Mouse (Mus musculus) spleen, adult 18-20 months (tissue): ENCODE data around the gene Jak3.
A peak's percentile ranks its signal among the peaks of the same experiment; 100 is the strongest.

ENCODE experiments used
- DNase-seq, 2 experiments: peaks; one replicate each; pipeline ENCODE4 v3.0.0; 2022; ENCODE audit warnings: mixed read lengths in 2 of 2

The Jak3 gene

DNA sequence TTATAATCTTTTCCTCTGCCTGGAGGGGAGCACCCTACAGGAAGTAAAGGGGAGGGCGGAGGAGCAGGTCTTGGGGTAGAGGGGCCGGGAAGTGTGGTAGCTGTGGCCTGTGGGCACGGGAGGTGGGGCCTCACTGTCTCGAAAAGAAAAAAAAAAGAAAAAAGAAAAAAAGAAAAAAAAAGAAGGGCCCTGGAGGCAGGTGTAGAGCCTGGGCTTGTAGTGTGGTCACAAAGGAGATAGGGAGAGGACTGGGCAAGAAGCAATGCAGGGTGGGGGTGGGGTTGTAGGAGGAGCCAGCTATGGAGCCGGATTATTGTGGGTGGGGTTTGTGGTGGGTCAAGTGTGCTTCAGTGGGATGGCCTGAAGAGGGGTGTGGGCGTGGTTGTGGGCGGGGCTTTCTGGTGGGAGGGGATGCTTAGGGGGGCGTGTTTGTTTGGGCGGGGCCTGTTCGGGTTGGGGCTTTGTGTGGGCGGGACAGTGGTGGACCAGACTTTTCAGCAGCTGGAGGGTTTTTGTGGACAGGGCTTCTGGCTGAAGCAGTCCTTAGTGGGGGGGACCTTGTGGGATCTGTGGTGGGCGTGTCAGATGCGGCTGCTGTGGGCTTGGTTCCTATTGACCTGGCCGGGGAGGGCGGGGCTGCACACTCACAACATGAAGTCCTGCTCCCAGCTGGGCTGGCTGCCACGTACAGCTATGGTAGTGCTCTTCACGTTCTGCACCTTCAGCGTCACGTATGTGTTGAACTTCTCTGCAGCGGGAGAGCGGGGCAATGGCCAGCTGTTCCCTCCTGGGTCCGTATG is 10.6 kb upstream of the Jak3 start:
- DNase-seq: peak; percentile 40 to 52

DNA sequence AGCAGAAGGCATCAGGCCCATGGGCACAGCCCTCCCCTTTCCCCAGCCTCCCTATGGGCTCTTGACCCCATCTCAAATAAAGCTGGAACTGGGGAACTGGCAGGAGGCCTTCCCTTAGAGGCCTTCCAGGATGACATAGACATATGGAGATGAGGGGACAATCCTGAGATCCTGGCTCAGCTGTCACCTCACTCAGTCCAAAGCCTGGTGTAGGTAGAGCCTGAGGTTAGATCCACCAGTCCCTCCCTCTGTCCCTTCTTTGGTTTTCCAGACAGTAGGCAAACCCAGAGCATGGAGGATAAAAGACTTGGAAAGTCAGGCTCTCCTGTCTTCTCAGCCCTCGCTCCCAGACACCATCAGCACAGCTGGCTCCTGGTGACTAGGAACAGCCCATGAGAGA is 9.2 kb upstream of the Jak3 start:
- DNase-seq: no peak

DNA sequence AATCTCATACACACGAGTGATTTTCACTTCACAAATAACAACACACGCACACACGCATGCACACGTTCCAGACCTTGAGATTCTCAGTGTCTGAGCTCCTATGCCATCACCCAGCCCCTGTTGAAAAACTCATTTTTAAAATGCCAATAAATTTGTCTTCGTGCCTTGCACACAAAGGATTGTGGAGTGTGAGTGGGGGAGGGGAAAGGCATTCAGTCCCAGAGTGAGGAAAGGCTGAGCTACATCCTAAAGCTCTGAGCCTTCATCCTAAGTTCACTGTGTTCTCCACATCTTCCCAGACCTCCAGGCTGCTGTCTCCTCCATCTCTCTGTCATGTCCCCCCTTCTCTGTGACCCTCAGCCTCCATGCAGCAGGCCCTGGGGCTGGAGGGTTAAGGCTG is 8.8 kb upstream of the Jak3 start:
- no peak for DNase-seq

DNA sequence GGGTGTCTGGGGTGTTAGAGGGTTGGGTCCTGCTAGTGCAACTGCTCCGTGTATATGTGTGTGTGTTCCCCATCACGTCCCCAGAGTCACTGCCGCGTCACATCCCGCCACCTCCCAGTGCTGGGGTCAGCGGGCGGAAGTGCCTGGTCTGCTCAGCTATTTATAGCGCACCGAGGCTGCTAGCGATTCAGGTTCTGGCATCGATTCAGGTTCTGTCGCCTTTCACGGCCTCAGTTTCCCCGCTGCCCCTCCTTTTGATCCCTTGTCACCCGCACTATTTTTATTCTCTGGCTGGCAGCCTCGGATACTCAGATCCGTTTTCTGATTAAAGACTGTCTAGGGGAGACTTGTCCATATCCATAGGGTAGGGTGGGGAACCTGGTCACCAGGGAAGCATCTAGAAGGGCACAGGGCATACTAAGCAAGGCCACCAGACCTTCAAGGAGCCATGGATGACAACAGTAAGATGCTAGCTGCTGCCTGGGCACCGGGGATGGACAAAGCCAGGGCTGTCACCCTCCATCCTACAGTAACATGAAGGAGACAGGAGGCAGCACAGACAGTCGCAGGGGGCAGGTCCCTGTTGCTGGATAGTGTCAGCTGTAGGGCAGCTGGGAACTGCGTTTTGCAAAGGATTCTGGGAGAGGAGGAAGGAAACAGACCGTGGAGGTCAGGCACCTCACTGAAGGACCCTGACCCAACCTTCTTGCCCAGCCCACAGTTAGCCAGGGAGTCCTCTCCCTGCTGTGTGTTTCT is 7.7 kb upstream of the Jak3 start:
- DNase-seq: peak; percentile 27 to 43

DNA sequence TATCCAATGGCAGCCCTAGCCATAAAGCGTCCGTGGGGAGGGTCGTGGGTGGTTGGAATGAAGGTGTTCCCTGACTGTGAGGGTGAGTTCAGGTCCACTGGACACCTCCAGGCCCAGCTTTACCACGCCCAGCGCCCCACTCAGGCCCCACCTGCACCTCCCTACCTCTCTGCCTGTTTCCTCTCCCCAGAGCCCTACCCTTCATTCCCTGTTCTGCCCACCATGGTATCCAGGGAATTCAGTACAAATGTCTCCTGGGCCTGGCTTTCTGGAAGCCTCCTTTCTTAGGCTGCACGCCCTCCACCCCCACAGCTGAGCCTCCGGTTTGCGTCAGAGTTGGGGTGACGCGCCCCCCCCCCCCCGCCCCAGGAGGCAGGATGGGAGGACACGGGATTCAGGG is 5.9 kb upstream of the Jak3 start:
- DNase-seq: no peak

DNA sequence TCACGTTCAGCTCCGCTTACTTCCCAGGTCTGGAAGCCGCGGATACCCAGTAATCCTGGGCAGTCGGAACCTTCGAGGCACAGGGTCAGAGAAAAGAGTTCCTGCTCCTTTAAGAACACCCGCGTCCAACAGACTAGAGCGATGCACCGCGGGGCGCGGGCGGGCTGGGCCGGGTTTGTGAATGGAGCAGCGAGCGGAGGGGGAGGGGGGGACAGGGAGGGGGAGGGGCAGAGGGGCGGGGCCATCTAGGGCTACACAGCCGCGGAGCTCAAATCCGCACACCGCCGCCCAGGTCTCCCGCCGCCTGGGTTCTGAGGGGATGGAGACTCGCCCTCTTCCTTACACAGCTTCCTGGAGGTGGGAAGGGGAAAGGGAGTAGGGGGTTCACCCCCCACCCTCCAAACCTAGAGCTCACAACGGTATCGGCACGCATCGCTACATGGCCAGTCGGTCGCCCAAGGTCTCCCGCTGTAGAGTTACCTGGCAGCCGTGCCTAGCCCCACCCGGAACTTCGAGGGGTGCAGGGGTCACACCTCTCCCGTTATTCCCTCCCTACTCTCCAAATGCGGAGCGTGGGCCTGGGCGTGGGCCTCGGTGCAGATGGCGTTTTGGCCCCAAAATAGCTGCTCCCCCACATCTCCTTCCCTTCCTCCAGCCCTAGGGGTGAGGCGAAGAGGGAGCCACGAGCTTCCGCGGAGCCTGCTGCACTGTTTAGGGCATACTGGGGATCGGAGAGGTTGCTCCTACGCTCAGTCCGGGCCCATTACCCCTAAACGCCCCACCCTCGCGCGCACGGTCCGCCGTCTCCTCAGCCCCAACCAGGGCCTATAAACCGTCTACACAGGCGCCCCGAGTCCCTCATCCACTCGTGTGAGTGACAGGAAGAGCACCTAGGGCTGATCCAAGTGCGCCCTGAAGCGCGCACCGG is 5.2 kb upstream of the Jak3 start:
- no peak for DNase-seq

DNA sequence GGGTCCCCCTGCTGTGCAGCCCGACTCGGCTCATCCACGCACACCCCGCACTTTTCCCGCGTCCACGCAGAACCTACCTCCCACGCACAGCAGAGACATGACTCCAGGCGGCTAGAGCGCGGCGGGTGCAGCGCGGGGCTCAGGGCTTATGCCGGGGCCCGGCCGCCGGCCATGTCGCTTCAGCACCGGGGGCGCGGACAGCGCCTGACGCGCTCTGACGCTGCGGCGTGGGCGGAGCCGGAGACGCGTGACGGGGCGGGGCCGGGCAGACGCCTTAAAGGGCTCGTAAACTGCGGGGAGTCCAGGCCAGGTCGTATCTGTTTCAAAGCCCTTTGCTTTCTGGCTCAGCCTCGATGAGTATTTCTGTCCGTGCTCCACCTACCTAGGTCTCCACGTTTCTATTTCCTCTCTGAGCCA is 4.5 kb upstream of the Jak3 start, which contains the start of gene Unc13a:
Gene Unc13a, minus strand, starts transcription at position 209 of the 417 bp plus-strand sequence.
- DNase-seq: peak; percentile 77 to 94

DNA sequence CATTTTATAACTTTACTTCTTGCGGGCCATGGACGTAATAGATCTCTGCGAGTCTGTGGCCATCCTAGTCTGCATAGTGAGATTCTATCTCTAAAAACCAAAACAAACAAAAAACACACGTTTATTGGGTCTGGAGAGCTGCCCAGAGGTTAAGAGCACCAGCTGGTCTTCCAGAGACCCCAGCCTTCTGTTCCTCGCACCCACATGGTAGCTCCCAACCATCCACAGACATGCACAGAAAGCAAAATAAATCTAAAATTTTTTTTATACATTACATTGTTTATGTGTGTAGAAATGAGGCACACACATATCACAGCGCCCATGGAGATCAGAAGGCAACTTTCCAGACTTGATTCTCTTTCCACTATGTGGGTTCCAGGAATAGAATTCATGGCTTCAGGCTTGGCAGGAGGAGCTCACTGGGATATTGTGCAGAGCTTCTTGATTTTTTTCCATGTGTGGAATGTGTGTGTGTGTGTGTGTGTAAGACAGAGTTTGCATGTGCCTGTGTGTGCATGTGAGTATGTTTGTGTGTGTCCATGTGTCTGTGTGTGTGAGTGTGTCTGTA is 3.8 kb upstream of the Jak3 start:
- no peak for DNase-seq

DNA sequence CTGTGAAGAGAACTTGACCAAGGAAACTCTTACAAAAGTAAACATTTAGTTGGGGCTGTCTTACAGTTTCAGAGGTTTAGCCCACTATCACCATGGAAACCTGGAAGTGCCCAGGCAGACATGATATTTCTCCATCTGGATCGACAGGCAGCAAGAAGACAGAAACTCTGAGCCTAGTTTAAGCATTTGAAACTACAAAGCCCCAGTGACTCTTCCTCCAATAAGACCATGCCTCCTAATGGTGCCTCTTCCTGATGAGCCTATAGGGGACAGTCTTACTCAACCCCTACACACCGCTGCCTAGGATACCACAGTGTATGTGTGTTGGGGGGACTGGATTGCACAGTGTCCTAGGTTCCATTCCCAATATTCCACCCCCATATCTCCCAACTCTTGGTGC is 2.0 kb upstream of the Jak3 start:
- DNase-seq: no peak

DNA sequence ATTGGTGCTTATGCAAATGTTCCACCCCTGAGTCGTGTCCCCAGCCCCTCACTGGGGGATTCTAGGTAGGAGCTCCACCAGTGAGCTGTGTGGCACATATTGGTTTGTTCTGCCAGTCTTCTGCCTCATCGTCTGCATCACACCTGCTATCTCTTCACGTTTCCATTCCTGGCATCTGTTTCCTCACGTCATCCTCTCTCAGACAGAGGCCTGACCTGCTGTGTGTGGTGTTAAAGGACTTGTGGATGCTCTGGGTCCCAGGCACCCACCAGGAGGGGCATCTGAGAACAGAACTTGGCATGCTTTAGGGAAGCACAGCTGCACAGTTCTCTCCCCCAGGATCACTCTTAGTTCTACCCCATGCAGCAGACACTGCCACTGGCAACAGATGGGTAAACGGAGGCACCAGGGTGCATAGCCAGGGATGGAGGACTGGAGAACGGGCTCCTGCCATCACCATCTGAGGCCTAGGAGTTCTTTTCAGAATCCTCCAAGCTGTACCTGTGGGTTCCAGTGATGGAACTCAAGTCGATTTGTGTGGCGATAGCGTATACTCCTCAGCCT is 558 bp upstream of the Jak3 start:
- no peak for DNase-seq

DNA sequence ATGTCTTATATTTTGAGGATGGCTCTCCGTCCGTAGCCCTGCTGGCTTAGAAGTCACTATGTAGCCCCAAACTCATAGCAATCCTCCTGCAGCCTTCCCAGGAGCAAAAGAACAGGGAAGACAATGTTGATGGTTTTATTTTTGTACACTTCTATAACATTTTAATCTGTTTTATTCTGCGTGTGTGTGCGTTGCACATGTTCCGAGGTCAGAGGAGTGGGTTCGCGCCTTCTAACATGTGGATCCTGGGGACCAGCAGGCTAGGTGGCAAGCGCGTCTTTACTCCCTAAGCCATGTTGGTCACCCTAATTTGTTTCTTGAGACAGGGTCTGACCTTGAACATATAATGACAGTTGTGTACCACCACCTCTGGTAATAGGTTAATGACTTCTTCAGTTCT is 707 bp downstream of the Jak3 start:
- peak in 1 of 2 experiments; percentile 24 for DNase-seq

DNA sequence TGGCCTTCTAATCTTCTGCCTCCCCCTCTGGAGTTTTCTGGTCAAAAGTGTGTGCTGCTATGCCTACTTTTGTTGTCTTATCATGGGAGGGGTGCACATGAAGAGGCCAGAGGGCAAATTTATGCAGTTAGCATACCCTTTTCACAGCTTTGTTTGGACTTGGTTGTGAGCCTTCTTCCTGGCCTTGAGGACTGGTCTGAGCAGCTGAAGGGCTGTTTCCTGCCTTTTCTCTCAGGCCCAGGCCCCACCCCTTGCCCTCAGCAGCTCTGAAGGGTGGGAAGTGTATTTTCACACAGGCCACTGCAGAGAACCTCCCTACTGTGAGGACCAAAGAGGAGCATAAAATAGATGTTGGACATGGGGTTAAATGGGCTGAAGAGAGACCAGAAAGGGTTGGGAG is 1.5 kb downstream of the Jak3 start:
- DNase-seq: peak; percentile 49 to 65

DNA sequence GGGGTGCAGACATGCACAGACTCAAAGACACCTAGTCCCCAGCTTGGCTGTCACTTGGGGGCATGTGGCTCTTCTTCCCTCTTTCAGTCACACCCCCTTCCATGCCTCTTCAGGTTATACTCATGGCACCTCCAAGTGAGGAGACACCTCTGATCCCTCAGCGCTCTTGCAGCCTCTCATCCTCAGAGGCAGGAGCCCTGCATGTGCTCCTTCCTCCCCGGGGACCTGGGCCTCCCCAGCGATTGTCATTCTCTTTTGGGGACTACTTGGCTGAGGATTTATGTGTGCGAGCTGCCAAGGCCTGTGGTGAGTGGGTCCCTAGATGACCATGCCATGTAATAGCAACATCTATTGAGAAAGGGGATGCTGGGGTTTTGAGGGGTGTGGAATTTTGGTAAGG is 2.1 kb downstream of the Jak3 start:
- DNase-seq: no peak

DNA sequence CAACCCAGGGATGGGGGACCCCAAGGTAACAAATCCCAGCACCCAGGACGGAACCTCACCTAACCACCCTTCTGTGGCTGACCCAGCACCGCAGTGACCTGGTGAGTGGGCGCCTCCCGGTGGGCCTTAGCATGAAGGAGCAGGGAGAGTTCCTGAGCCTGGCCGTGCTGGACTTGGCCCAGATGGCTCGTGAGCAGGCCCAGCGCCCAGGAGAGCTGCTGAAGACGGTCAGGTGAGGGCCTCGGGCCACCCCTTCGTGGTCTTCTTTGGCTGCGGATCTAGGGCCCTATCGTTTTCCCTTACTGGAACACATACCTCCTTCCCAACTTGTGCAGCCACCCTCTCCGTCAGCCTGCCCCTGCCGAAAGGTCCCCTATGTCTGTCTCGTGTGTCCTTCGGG is 3.0 kb downstream of the Jak3 start:
- DNase-seq: no peak

DNA sequence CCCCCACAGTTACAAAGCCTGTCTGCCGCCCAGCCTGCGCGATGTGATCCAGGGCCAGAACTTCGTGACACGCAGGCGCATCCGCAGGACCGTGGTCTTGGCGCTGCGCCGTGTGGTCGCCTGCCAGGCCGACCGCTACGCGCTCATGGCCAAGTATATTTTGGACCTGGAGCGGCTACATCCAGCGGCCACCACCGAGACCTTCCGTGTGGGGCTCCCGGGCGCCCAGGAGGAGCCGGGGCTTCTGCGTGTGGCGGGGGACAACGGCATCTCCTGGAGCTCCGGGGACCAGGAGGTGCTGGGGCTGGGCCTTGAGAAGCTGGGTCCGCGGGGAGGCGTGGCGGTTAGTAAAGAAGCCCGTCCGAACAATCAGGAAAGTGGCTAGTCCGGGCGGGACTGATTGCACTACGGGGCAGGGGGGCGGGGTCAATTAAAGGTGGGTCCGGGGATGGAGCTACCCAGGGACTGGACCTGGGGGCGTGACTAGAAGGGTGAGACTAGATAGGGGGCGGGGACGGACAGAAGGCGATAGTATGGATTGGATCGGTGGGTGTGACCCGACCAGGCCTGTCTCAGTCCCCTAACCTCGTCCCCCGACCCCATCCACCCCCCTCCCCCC is 3.6 kb downstream of the Jak3 start:
- no peak for DNase-seq

DNA sequence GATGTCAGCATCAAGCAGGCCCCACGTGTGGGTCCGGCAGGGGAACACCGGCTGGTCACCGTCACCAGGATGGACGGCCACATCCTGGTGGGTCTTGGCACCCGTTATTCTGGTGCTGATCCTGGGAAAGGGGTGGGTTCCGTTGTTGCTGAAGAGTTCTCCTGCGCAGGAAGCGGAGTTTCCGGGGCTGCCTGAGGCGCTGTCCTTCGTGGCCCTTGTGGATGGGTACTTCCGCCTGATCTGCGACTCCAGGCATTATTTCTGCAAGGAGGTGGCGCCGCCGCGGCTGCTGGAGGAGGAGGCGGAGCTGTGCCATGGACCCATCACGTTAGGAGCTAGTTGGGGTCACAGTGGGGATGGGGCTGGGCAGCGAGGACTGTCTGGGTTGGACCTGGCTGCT is 4.4 kb downstream of the Jak3 start:
- DNase-seq: no peak

DNA sequence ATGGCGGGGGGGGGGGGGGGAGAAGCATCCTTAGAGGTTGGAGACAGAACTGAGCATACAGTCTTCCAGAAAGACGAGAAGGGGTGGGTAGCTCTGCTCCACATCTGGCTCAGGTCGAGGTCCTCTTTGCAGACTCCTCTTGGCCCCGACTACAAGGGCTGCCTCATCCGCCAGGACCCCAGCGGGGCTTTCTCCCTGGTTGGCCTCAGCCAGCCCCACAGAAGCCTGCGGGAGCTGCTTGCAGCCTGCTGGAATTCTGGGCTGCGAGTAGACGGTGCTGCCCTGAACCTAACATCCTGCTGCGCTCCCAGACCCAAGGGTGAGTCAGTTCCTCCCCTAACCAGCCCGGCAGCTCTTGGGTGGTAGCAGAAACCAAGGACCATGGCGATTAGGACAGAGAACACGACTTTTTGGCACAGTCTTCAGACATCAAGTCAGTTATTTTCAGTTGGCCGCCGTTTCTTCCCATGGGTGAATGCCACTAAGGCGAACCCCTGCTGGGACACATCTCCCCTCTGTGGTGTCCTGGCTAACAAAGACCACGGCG is 5.3 kb downstream of the Jak3 start:
- no peak for DNase-seq

DNA sequence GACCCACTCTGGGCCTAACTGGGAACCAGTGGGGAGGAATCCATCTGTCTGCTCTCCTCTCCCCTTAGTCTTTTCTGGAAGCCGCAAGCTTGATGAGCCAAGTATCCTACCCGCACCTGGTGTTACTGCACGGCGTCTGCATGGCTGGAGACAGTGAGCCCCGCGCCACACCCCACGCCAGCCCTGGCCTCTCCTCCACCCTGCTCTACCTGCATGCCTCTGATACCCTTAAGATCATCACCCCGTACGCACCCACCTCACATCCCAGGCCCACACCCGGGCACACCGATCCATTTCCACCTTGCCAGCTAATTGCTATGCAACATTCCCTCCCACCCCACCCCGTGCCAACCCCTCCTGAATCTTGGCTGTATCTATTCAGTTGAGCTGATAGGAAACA is 6.7 kb downstream of the Jak3 start:
- DNase-seq: no peak

DNA sequence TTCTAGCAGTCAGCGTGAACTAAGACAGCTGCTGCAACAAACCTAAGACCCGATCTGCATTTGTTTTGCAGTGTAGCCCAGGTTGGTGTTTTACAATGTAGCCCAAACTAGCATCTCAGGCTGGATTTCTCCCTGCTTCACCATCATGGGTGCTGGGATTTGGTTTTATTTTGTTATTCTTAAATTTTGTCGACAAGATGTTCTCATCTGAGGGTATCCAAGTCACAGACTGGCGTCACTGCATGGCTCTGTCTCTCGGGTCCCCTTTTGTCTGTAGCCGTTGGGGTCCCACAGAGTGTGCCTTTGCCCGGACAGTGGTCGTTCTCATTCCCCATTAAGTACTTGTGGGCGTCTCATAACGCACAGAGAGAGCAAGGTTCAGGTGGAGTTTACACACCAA is 8.6 kb downstream of the Jak3 start:
- DNase-seq: no peak

DNA sequence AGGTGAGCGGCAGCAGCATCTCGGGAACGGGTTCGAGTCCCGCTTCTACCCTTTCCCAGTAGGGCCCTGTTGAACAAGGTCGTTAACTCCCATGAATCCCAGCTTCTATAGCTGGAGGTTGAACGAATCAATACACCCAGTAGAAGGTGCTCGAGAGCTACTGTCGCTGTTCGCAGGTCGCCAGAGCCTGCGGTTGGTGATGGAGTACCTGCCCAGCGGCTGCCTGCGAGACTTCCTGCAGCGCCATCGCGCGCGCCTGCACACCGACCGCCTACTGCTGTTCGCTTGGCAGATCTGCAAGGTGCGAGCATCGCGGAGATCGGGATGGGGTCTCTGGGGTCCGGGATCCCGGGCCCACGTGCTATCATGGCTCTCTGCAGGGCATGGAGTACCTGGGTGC is 9.5 kb downstream of the Jak3 start:
- DNase-seq: peak in 1 of 2 experiments; percentile 6

DNA sequence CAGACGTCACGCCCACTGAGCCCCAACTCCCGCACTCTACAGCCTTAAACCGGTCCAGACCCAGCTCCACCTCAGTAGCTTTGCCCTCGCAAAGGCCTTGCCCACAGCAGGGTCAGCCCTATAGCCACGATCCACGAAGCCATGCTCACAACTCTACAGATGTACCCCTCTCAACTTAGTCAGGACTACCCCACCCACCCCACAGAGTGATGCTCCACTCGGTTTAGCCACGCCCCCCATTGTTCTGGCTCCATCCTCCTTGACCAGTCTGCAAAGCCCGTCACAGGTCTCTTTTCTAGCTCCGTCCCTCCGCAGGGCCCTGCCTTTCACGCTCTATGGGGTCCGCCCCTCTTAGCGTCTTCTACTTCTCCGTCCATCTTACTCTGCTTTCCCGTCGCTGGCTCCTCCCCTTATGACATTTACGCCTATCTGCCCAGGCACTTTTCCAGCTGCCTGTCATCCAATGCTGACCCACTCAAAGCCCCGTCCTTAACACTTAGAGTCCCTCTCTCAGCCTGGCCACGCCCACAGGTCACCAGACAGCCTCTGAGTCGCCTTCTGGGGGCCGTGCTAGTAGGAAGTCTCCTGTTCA is 10.1 kb downstream of the Jak3 start:
- DNase-seq: no peak
